Mouse (Mus musculus) G1E-ER4 (cell line): ENCODE results near the gene Cd164l2. TPM values are rescaled to one million over a fixed set of nuclear protein-coding genes. Genes with fewer than 3 reads are reported as not detected.

Source experiments
- GATA1 ChIP-seq: IDR thresholded peaks from one replicate; pipeline ENCODE4 v1.8.0; 2012; ENCODE audit warnings: low read length, inconsistent platforms
- polyA plus RNA-seq: library from polyadenylated mRNA; stranded (reverse); fragments of >175 nt; gene quantifications from 2 replicates; pipeline ENCODE4 v1.2.3, GENCODE M21; 2012

Gene Cd164l2
- polyA plus RNA-seq, 1 experiment, result not detected

DNA sequence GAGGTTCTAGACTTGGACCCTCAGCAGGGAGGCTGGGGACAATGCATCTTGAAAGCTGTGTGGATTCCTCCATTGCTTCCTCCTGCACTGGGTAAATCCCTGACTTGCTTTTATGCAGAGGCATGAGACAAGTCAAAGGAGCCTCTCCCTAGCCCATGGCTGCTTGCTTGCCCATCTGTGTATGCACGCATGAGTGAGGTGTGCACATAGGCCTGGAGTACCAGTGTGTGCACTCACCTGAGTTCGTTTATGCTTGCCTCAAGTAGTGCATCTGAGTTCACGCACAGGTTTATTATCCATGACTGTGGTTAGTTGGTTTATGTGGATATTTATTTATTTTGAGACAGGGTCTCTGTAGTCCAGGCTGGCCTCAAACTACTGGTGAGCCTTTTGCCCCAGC is 9.7 kb upstream of the Cd164l2 start:
- TF ChIP-seq GATA1, result no peak

DNA sequence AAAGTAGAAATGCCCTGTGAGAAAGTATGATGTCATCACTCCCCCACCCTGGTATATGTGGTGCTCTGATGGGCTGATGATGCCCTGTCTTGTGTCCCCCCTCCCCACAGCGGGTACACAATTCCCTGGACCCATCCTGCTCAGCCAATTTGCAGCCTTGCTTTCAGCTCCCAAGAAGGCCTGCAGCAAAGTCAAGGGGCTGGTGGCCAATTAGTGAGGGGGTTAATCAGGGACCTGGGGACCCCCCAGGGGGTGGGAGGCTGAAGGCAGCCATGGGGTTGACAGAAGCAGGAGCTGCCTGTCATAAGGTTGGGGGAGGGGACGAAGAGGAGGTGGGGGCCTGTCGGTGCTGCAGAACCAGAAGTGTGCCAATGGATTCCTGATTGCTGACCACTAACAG is 8.3 kb upstream of the Cd164l2 start:
- TF ChIP-seq GATA1, result no peak

DNA sequence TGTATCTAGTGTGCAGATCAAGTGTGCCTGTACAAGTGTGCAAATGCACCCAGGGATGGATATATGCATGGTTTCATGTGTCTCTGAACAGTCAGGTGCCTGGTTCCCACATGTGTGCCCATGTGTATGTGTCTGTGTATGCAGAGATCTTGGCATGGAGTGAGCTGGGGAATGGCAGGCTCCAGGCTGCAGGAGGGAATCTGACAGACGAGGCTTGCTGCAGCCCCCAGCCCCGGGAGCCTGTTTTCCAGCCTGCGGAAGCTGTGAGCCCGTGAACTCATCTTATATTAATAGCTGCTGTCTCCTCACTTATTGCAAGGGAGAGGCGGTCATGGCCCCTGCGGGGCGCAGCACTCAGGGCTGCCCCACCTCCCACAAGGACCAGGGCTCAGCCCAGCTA is 7.6 kb upstream of the Cd164l2 start:
- no peak for TF ChIP-seq GATA1

DNA sequence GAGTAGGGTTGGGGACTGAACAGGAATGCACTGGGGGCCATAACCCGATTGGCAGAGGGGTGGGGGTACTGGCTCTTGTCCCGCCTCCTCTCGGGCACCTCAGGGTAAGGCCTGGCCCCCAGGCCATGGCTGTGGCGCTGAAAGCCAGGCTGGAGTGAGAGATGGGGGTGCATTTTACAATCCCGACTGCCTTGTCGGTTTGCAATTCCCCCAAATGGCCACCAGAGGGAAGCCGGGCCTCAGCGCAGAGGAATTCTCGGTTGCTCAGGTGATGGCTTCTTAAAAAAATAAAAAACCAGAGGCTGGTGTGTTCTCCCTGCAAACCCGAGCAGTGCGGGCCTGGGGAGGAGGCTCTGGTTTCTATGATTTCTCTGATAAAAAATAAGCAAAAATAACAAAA is 2.6 kb upstream of the Cd164l2 start:
- TF ChIP-seq GATA1, result no peak

DNA sequence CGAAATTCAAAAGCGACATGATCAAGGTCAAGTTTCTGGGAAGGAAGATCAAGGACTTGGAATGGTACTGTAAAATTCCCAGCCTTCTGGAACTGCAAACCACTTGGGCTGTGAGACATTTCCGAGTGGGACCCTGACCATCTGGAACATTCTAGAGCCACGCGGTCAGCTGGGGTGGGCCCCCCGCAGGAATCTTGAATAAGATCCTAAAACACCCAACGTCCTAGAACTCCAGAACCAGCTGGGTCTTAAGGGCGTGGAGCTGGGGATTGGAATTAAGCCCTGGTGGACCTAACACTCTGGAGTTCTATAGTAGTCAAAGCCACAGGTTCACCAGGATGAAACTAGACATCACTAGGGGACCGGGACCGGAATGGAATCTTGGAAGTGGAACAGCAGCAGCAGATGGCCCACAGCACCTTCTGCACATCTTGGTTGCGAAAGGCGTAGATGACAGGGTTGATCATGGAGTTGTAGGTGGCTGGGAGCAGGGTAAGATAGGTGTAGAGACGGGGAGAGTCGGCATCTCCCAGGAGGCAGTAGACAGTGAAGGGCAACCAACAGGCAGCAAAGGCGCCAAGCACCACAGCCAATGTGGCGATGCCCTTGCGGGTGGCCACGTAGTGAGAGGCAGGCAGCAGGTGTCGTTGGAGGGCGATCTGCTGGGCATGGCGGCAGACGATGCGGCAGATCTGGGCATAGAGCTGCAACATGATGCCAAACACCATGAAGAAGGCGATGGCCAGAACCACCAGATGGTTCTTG is 1.7 kb upstream of the Cd164l2 start:
- TF ChIP-seq GATA1, result no peak

DNA sequence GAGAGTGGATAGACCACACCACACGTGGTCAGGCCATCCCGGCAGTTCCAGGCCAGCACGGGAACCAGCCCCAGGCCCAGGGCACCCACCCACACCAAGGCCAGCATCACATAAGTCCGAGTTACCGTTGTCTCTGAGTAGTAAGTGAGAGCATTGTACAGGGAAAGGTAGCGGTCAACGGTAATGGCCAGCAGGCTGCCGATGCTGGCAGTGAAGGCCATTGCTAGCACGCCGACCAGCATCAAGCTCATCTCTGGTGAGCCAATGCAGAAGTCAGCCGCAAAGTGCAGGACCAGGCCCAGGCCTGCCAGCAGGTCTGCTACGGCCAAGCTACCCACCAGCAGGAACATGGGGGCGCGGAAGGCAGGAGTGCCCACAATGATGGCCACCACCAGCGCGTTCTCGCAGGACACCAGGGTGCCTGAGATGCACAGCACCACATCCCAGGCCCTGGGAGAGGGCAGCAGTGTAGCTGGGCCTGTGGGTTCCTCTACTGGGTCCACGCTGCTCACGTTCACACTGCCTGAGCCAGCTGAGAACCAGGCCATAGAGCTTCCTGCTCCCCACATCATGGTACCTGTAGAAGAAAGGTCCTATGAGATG is 1.0 kb upstream of the Cd164l2 start:
- no peak for TF ChIP-seq GATA1

DNA sequence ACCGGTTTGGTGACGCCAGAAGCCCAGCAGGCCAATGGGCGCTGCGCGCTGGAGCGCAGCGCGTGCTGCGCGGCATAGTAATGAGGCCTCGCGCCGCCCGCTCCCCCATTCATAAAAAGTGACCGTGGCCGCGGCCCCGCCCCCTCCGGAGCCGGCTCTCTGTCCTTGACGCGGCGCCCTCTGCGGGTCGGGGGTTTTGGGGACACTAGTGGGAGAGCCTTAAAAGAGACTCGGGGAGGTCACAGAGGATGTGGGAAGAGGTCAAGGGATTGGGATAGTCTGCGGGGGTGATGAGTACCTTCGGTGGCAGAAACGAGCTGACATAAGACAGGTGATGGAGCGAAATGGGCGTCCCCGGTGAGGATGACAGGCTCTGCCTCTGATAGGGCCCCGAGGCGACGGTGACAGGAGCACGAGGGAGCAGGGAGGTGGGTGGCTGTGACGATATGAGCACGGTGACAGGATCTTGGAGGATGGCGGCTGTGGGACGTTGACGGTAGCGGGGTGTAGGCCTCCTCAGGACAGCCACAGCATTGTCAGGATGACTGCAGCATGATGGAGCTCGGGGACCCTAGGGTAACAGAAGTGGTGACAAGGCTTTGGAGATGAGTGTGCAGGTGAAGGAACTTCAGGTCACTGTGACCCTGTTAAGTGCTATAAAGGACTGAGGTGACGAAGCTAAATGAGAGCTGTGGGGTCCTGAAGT is 784 bp downstream of the Cd164l2 start:
- no peak for TF ChIP-seq GATA1

DNA sequence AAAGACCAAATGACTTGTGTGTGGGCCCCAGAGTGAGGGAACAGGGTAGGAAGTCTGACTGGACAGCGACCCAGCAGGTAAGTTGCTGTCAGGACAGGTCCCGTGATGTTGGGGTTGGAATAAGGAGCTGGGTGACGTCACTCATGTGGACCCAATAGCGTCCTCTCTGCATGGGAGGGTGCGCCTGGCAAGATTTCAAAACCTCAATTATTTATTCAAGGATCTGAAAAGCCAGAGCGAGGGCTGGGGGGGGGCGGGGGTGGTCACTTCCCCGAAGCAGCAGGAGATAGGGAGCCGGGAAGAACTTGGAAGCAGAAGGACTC is 1.3 kb downstream of the Cd164l2 start:
- TF ChIP-seq GATA1, result no peak

DNA sequence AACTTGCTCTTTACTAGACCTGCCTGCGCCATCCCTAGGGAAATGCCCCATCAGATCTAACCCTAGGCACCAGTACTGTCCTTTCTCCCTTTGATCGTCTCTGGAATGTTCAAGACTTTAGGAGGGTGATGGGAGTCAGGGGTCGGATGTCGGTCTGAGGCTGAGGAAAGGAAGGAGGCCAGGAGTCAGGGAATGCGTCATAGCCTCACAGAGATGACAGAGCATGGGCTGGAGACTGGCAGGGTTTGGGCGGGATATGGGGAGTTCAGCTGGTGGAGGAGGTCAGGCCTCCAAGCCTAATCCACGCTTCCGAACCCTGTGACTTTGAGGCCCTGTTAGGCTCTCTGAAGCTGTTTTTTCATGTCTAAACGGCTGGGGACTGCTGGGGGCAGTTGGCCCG is 1.7 kb downstream of the Cd164l2 start:
- no peak for TF ChIP-seq GATA1

DNA sequence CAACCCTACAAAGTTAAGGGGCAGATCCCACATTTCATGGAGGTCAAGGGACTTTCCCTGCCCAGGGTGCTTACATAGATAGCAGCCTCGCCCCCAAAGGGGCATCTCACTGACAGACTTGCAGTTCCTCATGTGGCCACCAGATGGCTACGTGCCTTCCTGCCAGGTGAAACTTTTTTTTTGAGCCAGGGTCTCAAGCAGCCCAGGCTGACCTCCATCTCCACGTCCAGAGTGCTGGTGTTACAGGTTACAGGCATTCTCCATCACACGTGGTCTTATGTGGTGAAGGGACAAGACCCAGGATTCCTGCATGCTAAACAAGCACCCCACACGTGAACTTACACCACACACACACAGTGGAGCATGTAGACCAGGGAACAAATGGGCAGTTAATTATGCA is 5.7 kb downstream of the Cd164l2 start:
- TF ChIP-seq GATA1, result no peak

DNA sequence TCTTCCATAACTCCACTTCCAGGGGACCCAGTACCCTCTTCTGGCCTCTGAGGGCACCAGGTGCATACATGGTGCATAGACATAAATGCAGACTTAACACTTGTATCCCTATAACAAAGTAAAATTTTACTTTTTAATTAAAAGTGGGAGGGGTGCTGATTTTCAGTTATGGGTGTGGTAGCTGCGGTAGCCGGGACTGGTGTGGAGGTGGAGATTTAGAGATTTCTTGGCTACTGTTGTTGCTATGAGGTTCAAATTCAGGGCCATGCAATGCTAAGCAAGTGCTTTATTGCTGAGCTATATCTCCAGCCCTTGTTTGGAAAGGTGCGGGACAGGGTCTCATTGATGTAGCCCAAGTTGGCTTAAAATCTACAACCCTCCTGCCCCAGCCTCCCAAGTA is 6.8 kb downstream of the Cd164l2 start:
- no peak for TF ChIP-seq GATA1

DNA sequence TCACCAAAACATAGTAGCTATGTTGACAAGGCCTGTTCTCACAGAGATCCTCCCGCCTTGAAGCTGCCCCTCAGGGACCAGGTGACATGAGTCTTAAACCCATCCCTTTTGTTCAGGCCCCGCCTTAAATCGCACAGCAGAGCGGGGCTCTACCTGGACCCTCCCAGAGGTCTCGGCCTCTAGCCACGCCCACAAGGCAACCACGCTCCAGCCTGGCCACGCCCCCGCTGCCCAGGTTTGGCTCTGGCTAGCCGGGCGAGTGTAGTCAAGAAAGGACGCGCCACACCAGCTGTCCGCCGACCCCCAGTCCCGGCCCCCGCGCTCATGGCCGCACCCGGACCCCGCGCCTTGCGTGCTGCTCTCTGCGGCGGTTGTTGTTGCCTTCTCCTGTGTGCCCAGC is 8.7 kb downstream of the Cd164l2 start:
- no peak for TF ChIP-seq GATA1

DNA sequence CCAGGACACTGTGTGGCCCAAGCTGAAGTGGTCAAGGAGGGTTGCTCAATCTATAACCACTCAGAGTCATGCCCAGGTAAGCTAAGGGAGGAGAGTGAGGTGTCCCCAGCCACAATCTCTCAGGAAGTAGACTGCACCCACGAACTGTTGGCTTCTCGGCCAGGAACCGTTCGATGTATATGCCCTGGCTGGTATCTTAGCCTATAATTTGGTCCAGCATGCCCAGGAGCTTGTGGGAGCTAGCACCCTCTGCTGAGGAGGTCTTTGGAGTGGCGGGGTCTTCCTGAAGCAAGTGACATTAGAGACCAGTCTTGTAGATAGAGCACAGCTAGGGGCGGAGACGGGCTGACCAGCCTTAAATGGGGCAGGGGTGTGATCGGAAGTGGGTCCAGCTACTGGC is 9.8 kb downstream of the Cd164l2 start:
- no peak for TF ChIP-seq GATA1

DNA sequence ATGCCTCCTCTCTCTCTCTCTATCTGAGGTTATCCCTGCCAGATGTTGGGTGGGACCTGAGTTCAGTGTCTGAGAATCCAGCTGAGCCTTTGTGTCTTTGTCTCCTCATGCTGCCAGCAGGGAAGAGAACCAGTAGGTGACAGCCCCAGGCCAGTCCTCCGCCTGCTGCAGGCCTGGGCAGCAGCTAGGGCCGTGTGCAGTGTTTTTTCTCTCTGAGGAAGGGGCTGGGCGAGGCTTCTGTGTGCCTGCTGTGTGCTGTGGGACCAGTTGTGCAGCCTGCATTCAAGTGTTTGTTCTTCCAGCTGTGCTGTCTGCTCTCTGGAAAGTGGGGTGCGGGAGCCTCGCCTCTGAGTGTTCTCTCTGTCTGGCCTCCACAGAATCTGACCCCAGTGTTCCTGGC is 11.9 kb downstream of the Cd164l2 start:
- no peak for TF ChIP-seq GATA1

DNA sequence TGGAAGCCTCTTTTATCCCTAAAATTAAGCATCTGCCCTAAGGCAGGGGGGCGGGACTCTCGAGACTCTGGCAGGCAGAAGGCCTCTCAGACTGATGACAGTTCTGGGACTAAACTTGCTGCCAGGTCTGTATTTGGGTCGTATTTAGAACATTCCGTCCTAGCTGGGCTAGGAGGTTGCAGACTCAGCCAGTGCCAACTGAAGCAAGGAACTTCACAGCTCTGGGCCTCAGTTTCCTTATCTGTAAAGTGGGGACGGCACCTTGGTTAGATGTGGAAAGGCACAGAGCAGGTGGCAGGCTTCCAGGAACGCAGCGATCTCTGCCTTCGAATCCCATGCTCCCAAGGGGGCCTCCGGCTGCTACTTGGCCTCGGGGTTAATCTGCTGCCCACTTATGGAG is 14.1 kb downstream of the Cd164l2 start:
- TF ChIP-seq GATA1, result no peak

DNA sequence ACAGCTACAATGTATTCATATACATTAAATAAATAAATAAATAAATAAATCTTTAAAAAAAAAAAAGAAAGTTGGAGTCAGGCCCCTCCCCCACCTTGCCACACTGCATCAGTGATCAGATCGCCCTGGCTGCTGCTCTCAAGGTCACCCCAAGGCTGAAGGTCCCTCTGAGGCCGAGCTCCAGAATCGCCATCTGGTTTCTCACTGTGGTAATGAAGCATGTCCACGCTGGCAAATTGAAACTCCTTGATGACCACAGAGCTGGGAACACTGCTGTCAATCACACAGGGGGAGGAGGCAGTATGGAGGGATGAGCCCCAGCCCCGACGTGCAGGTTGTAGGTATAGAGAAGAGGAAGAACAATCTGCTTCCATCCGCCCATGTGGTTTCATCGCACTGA is 15.7 kb downstream of the Cd164l2 start:
- TF ChIP-seq GATA1, result no peak

DNA sequence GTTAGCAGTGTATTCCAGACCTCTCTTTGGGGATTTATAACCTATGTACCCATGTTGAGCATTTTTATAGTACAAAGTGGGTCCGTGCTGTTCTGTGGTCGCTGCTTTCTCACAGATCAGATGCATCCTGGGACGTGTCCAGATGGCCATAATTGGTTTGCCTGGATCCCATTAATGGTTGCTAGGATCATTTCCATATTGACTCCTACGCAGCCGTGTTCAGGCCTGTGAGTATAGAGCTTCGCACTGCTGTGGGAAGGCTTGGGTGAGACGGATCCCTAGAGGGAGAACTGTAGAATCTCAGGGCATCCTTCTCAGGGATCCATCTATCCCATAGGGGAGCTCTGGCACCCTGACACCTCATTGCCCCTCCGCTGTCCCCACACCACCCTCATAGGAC is 17.7 kb downstream of the Cd164l2 start:
- no peak for TF ChIP-seq GATA1
